Mouse (Mus musculus): ENCODE data around the gene Fam117a. TPM values are rescaled to one million over a fixed set of nuclear protein-coding genes. Genes with fewer than 3 reads are reported as not detected.
A peak's percentile ranks its signal among the peaks of the same experiment; 100 is the strongest.
"Not testable (repeated sequence)": the region's sequence is repeated elsewhere in the genome, so short reads cannot be mapped to it uniquely, and the experiment has no call there.

Gene Fam117a
- polyA plus RNA-seq, 1 experiment from 2014 or later = 7.7 TPM

DNA sequence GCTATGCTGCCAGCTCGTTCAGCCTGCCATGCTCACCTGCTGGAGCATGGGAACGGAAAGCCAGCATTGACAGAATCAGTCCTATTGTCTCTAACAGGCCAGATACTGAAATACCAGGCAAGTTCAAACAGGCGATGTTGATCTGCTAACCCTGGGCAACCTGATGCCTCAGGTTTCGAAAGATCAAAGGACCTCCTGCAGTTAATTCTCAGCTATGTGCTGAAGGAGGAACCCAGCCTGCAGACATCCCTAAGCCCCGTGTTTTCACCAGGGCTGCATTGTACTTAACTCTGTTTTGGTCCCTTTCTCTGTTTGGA is 56.6 kb downstream of the Fam117a start:
- H3K36me3 ChIP-seq = peaks cover 39% of the 10 kb centered on the region
- H3K27me3 ChIP-seq (replicated peaks) = no peaks in the 10 kb centered on the region
- no peak for ATAC-seq (ENCODE audit: extremely low read depth, insufficient number of reproducible peaks, low FRiP score, low TSS enrichment)
- no peak overlapping the region for H3K27ac ChIP-seq (replicated peaks)
- WGBS = 31% methylated on average over 5 of the region's 5 CpGs
- no peaks in the 10 kb centered on the region for H3K4me1 ChIP-seq
- H3K9me3 ChIP-seq = no peaks in the 10 kb centered on the region
- H3K4me2 ChIP-seq = no peak overlapping the region
- no peak overlapping the region for H3K9ac ChIP-seq
- H3K4me3 ChIP-seq = no peak overlapping the region

DNA sequence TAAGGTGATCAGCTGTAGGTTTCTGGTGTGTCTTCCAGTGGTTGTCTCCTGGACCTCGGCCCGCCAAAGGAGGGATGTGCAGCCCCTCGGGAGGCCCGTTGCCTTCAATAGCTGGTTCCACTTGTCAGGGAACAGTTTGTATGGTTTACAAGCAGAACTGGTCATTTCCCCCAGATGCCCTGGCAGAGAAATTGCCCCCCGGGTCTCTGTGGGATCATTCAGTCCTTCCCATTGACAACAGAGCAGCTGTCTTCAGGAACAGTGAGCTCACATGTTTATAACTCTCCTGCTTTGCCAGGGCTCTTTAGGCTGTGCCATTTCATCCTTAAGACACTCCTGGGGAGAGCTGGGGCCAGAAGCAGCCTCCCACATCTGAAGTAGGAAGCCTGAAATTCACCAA is 57.3 kb downstream of the Fam117a start:
- no peak overlapping the region for H3K27ac ChIP-seq (replicated peaks)
- no peaks in the 10 kb centered on the region for H3K4me1 ChIP-seq
- H3K36me3 ChIP-seq = peaks cover 33% of the 10 kb centered on the region
- H3K4me3 ChIP-seq = no peak overlapping the region
- 55% methylated on average over 5 of the region's 5 CpGs for WGBS
- no peak overlapping the region for H3K9ac ChIP-seq
- peaks cover 1% of the 10 kb centered on the region; the same call in 1 of the 2 replicates for H3K27me3 ChIP-seq (replicated peaks)
- H3K9me3 ChIP-seq = no peaks in the 10 kb centered on the region
- no peak for ATAC-seq (ENCODE audit: extremely low read depth, insufficient number of reproducible peaks, low FRiP score, low TSS enrichment)
- no peak overlapping the region for H3K4me2 ChIP-seq

DNA sequence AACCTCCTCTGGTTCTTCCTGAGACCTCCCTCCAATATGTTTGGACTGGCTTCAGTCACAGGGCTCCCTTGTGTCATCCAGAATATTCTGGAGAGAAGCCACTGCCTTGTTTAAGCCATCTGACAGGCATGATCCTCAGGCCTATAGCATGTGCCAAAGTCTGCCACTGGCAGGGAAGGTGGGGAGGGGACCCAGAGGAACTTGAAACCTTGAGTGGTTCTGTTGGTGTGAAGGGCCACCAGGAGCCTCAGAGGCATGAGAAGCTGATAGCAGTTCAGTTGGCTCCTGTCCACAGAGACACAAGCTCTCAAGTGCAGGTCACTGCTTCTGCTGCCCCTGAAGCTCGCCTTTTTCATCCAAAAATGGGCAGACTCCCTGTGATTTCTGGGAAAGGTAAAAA is 59.7 kb downstream of the Fam117a start:
- no peaks in the 10 kb centered on the region for H3K4me1 ChIP-seq
- H3K9ac ChIP-seq = no peak overlapping the region
- H3K9me3 ChIP-seq = no peaks in the 10 kb centered on the region
- H3K4me3 ChIP-seq = no peak overlapping the region
- no peak overlapping the region for H3K4me2 ChIP-seq
- no peak for ATAC-seq (ENCODE audit: extremely low read depth, insufficient number of reproducible peaks, low FRiP score, low TSS enrichment)
- peaks cover 13% of the 10 kb centered on the region; the same call in 1 of the 2 replicates for H3K27me3 ChIP-seq (replicated peaks)
- 55% methylated on average over 1 of the region's 1 CpGs for WGBS
- no peak overlapping the region for H3K27ac ChIP-seq (replicated peaks)
- H3K36me3 ChIP-seq = peaks cover 8% of the 10 kb centered on the region

DNA sequence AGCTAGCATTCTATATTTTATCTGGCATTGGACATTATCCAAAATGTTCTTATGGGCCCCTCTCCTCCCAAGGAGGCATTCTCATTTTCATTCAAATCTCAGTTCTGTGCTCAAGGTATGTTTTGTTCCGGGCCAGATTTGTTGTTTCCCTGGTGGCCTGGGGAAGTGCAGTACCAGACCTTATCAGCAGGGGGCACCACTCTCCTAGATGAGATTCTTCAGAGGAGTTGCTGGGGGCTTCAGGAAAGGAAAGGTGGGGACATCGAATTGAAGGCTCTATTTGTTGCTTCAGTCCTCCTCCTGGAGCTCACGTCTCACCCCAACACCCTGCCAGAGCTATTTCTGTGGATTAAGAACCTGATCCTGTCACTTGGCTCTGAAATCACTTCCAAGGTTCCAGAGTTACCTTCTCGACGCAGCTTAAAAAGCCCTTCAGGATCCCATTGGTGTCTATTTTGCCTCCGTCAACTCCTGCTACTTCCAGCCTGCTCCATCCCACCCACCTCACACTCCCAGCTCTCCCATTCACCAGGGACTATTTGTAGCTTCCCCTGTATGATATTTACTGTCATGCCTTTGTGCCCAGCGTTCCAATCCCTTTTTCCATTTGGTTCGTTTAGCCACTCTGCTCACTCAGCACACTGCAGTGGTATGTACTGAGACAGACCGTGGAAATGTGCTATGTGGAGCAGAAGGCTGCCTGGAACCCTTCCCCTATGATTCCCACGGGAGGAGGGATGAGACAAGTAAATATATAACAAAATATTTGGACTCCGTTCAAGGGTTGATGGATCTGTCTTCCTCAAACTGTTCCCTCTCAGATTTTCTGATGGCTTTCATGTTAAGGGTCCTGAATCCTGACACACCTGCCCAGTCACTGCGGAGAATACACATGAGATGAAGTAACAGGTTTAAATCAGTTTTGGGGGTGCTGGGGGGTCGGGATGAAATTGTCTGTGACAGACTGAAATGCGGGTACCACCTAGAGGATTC is 61.3 kb downstream of the Fam117a start:
- no peaks in the 10 kb centered on the region for H3K9me3 ChIP-seq
- peak overlapping the region; percentile 30 for H3K4me2 ChIP-seq
- no peak for ATAC-seq (ENCODE audit: extremely low read depth, insufficient number of reproducible peaks, low FRiP score, low TSS enrichment)
- H3K27me3 ChIP-seq (replicated peaks) = peaks cover 13% of the 10 kb centered on the region; the same call in 1 of the 2 replicates
- H3K36me3 ChIP-seq = no peaks in the 10 kb centered on the region
- H3K9ac ChIP-seq = peak overlapping the region; percentile 15; the same call in 1 of the 2 replicates
- H3K4me1 ChIP-seq = peaks cover 13% of the 10 kb centered on the region
- no peak overlapping the region for H3K27ac ChIP-seq (replicated peaks)
- H3K4me3 ChIP-seq = 0 out of 2 replicates have a peak overlapping the region, but pooled peaks have one; percentile 5
- WGBS = 52% methylated on average over 14 of the region's 14 CpGs

DNA sequence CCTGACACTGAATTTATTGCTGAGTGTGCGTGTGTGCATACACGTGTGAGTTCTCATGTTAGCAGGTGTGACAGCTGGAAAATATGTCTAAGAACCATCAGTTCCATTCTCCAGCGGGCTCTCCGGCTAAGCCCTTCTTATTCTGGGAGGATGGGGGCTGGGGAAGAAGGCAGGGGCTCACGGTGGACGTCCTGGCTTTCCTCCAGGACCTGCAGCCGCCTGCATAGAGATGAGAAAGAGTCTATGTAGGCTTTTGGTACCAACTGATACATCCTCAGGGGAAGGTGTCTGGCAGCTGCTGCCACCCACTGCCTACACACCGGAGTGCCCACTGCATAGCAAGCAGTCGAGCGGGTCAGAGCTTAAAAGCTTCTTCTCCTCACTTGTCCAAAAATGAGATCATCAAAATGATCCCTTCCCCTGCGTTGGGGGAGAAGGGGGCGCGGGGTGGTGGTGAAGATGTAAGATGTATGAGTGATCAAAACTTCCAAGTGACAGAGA is 62.8 kb downstream of the Fam117a start:
- Histone ChIP-seq H3K9me3 (no peaks in the 10 kb centered on the region), H3K4me2 (no peak overlapping the region), H3K4me3 (no peak overlapping the region), H3K36me3 (no peaks in the 10 kb centered on the region), H3K9ac (no peak overlapping the region), H3K27me3 (replicated peaks) (peaks cover 13% of the 10 kb centered on the region; the same call in 1 of the 2 replicates), H3K27ac (replicated peaks) (no peak overlapping the region), H3K4me1 (peaks cover 22% of the 10 kb centered on the region)
- ATAC-seq (ENCODE audit: extremely low read depth, insufficient number of reproducible peaks, low FRiP score, low TSS enrichment) = no peak
- 75% methylated on average over 13 of the region's 13 CpGs for WGBS

DNA sequence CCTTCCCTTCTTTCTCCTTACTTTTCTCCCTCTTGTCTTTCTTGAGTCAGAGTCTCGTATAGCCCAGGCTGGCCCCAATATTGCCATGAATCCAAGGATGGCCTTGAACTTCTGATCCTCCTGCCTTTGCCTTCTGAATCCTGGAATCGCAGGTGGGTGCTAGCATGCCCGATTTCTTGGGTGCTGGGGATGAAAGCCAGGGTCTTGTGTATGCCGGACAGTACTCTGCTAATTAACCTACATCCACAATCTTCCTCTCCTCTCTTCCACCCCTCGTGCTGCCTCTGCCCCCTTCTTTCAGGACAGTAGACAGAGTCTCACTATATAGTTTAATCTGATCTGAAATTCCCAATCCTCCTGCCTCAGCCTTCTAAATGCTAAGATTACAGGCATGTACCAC is 64.8 kb downstream of the Fam117a start:
- Histone ChIP-seq H3K36me3 (no peaks in the 10 kb centered on the region), H3K9ac (no peak overlapping the region), H3K27ac (replicated peaks) (no peak overlapping the region), H3K4me2 (no peak overlapping the region), H3K4me1 (peaks cover 22% of the 10 kb centered on the region), H3K9me3 (no peaks in the 10 kb centered on the region), H3K27me3 (replicated peaks) (peaks cover 13% of the 10 kb centered on the region; the same call in 1 of the 2 replicates), H3K4me3 (no peak overlapping the region)
- WGBS = 77% methylated on average over 5 of the region's 5 CpGs
- no peak for ATAC-seq (ENCODE audit: extremely low read depth, insufficient number of reproducible peaks, low FRiP score, low TSS enrichment)

DNA sequence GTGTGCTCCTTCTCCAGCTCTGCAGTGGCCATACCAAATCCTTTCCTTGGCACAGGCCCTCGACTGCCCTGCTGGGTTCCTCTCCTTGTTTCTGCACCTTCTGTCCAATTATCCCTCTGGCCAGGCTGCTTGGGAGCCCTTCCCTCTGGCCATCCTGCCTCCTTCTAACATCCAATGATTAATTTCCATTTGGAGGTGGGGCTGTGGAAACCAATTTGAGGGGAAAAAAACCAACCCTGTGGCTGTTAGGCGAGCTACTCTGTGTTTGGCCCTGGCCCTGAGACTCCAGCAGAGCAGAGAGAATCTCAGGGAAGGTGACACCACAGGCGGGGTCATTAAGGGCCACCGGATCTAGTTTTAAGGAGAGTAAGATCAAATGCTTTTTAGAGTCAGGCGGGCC is 65.4 kb downstream of the Fam117a start:
- peaks cover 13% of the 10 kb centered on the region; the same call in 1 of the 2 replicates for H3K27me3 ChIP-seq (replicated peaks)
- H3K4me2 ChIP-seq = peak overlapping the region; percentile 39
- 22% methylated on average over 5 of the region's 5 CpGs for WGBS
- no peak overlapping the region; the same call in 1 of the 2 replicates for H3K9ac ChIP-seq
- H3K4me3 ChIP-seq = no peak overlapping the region
- no peaks in the 10 kb centered on the region for H3K9me3 ChIP-seq
- peak overlapping the region; percentile 80 for H3K27ac ChIP-seq (replicated peaks)
- ATAC-seq (ENCODE audit: extremely low read depth, insufficient number of reproducible peaks, low FRiP score, low TSS enrichment) = no peak
- H3K4me1 ChIP-seq = peaks cover 22% of the 10 kb centered on the region
- no peaks in the 10 kb centered on the region for H3K36me3 ChIP-seq

DNA sequence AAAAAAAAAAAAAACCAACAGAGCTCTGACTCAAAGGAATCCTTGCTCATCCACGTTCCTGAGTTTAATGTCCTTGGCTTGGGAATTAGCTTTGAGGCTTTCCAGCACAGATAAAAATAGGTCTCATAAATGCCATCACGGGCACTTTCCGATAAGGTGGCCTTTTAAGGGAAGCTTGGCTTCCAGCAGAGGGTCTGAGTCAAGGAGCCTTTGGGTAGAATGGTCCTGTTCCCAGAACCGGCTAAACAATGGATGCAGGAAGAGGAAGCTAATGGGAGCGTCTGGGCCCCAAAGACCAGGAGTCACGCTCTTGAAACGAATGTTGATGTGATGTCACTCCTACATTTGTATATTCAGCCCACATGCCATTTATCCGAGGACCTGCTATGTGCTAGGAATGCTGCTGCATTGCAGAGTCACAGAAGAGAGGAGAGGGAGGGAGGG is 65.9 kb downstream of the Fam117a start:
- Histone ChIP-seq H3K36me3 (no peaks in the 10 kb centered on the region), H3K4me3 (no peak overlapping the region), H3K9me3 (no peaks in the 10 kb centered on the region), H3K27ac (replicated peaks) (peak overlapping the region; percentile 80), H3K4me1 (peaks cover 22% of the 10 kb centered on the region), H3K4me2 (peak overlapping the region; percentile 39), H3K27me3 (replicated peaks) (peaks cover 13% of the 10 kb centered on the region; the same call in 1 of the 2 replicates), H3K9ac (peak overlapping the region; percentile 17; the same call in 1 of the 2 replicates)
- WGBS = 8% methylated on average over 8 of the region's 8 CpGs
- ATAC-seq (ENCODE audit: extremely low read depth, insufficient number of reproducible peaks, low FRiP score, low TSS enrichment) = no peak

DNA sequence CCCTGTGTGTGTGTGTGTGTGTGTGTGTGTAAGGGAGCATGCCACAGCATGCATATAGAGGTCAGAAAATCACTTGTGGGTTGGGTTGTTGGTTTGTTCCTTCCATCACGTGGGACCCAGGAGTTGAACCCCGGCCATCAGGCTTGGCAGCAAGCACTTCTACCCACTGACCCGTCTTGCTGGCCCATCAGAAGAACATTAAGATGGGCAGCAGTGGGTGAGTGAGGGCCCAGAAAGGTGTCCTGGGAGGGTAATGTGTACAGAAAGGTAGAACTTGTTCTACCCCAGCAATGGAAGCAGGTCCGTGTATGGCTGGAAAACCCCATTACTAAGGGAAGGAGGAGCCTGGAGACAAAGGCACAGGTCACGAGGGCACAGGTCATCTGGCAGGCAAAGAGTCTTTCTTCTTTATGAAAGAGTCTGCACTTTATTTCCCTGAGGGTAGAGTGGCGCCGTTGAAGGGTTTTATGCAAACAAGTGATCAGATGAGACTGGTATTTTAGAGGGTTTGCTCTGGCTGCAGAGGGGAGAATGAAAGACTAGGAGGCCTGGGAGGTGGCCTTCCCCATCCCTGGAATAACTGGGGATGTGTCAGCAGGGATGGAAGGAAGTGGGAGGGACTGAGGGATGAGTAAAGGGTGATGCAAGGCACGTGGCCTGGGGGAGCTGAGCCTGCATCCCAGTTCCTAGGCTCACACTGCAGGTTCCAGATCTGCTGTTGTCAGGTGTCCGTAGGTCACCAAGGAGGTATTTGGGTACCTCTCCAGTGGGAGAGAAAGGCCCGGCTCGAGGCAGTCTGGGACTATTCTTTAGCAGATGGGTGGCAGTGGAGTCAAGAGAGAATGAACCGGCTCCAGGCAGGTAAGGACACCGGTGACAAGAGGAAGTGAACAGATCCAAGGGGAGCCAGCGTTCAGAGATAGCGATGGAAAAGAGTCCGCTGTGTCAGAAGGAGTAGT is 66.8 kb downstream of the Fam117a start:
- peaks cover 22% of the 10 kb centered on the region for H3K4me1 ChIP-seq
- no peaks in the 10 kb centered on the region for H3K9me3 ChIP-seq
- 70% methylated on average over 16 of the region's 16 CpGs for WGBS
- no peak overlapping the region for H3K4me3 ChIP-seq
- no peaks in the 10 kb centered on the region for H3K36me3 ChIP-seq
- ATAC-seq (ENCODE audit: extremely low read depth, insufficient number of reproducible peaks, low FRiP score, low TSS enrichment) = no peak
- H3K27ac ChIP-seq (replicated peaks) = peak overlapping the region; percentile 80
- H3K27me3 ChIP-seq (replicated peaks) = peaks cover 13% of the 10 kb centered on the region; the same call in 1 of the 2 replicates
- peak overlapping the region; percentile 37; the same call in 1 of the 2 replicates for H3K9ac ChIP-seq
- no peak overlapping the region for H3K4me2 ChIP-seq

DNA sequence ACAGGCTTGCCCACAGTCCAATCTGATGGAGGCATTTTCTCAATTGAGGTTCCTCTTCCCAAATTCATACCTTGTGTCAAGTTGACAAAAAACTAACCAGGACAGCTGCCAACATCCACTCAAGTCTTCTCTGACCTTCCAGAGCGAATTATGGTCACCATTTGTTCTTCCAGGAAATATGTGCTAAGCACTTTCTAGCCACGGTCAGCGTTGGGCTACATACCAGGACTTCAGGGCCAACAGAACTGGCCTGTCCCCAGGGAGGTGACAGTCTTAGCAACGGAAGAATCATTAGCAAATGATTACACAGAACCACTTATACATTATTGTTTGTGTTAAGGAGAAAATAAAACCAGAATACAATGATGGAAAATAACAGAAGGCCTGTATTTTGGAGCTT is 69.0 kb downstream of the Fam117a start:
- H3K4me3 ChIP-seq = no peak overlapping the region
- ATAC-seq (ENCODE audit: extremely low read depth, insufficient number of reproducible peaks, low FRiP score, low TSS enrichment) = no peak
- no peak overlapping the region for H3K4me2 ChIP-seq
- no peaks in the 10 kb centered on the region for H3K27me3 ChIP-seq (replicated peaks)
- no peaks in the 10 kb centered on the region for H3K9me3 ChIP-seq
- WGBS = 72% methylated on average over 4 of the region's 4 CpGs
- peaks cover 22% of the 10 kb centered on the region for H3K4me1 ChIP-seq
- no peak overlapping the region for H3K9ac ChIP-seq
- H3K36me3 ChIP-seq = no peaks in the 10 kb centered on the region
- H3K27ac ChIP-seq (replicated peaks) = no peak overlapping the region

DNA sequence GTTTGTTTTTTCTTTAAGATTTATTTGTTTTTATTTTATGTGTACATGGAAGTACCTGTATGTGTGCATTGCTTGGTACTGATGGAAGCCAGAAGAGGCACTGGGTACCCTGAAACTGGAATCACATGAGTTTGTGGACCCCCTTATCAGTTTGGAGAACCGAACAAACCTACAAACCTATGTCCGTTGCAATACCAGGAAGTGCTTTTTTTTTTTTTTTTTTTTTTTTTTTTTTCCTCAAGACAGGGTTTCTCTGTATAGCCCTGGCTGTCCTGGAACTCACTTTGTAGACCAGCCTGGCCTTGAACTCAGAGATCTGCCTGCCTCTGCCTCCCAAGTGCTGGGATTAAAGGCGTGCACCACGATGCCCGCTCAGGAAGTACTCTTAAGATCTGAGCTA is 69.6 kb downstream of the Fam117a start:
- not testable (repeated sequence) for H3K4me3 ChIP-seq; H3K36me3 ChIP-seq; H3K27me3 ChIP-seq (replicated peaks); H3K9ac ChIP-seq; H3K9me3 ChIP-seq; H3K27ac ChIP-seq (replicated peaks); H3K4me2 ChIP-seq; ATAC-seq (ENCODE audit: extremely low read depth, insufficient number of reproducible peaks, low FRiP score, low TSS enrichment)
- peaks cover 22% of the 10 kb centered on the region for H3K4me1 ChIP-seq
- WGBS = 79% methylated on average over 5 of the region's 5 CpGs
